Mouse (Mus musculus) cerebellum, adult 11 months (tissue): ENCODE data around the gene Itga1.

Experiments used
- DNase-seq: peaks from one replicate; pipeline ENCODE4 v3.0.0; 2022

Gene Itga1

DNA sequence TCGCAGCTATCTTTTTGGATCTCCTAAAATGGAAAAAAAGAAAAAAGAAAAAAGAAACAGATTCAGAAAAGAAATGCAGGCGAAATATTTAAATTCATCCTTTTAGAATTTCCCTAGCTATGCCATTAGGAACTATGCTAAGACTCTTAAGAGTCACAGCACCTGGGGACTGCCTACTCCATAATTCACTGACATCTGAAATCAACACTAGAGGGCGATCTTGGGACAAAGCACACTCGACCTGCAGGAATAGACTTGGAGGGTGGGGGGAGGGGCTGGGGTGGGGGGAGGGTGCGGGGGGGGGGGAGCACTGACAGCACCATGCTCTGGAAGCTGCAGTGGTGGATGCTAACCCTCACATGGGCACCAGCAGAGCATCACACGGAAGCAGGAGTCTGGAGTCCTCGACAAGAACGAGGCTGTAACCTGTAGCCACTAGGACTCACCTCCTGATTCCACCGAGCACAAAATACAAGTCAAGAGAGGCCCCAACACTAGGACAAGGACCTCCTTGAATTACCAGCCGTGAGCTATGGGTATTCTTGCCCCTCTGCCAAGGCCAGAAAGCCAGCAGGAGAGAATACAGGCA lies 120.8 kb downstream of the Itga1 start:
- DNase-seq, result no peak

DNA sequence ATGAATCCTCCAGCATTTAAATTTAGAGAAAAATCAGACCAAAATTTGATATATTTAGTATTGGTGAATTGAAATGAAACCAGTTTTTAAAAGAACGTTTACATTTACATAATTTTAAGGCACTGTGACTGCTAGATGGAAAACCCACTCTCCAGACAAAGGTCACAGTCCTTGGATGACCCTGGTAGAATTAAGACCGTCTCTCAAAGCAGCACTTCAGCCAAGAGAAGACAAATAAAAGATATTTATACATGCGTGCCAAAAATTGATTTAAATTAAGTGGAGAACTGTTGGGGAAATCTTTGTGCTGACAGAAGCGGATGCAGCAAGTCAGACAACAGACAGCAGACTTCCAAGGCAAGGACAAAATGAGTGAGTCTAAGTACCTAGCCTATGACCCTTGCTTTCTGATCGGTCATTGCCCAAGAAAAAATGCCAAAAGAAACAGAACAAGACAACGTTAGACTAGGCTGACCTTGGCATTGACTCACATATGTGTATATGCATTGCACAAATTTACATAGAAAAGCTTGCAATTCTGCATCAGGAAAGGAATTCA lies 127.2 kb downstream of the Itga1 start:
- no peak for DNase-seq

DNA sequence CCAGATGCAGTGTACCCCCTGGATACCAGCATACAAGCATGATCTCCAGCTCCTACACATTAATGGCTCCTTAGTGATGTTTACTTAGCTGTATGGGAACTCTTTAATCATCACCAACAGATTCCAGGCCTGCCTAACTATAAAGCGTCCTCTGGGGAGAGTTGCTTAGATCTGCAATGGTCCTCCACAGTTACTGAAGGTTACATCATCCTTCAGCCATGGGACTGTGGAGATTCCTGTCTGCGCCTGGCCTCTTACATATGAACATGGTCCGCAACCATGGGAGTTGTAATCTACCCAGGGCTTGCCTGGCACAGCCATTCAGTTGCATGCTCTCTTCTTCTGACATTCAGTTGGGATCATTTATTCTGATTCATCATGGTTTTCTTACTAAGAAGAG lies 129.9 kb downstream of the Itga1 start:
- DNase-seq, result no peak

DNA sequence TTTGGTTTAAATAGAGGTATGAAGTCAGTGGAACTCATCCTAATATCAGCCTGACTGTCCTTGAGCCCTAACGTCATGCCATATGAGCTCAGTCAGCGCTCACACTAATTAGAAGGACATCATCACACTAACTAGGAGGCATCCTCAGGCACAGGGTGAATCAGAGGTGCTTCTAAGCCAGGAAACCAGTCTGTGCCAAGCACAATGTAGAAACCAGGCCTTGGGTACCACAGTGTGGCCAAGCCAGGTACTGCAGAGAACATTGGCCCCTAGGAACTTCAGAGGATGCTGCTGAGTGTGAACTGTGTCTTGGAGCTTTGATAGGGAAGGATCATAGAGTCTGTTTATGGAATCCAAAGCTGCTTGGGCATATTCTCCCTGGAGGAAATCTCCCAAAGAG lies 137.5 kb downstream of the Itga1 start:
- DNase-seq, result peak; percentile 68

DNA sequence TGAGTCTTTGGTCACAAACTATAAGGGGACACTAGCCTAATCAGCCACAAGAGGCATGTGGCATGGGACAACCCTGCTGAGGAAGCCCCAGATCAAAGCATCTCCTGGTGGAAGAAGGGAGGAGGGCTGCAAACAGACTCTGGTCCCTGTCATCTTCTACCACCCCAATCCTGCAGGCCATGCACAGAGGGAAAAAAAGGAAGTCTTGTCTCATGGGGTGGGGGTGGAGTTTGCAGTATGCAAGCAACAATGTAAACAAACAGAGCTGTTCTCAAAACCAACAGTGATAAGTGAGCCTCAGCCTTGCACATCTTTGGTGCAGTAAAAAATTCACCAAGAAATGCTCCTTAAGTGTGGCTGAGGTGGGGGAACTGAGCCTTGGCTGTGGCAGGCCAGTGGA lies 147.2 kb downstream of the Itga1 start:
- no peak for DNase-seq

DNA sequence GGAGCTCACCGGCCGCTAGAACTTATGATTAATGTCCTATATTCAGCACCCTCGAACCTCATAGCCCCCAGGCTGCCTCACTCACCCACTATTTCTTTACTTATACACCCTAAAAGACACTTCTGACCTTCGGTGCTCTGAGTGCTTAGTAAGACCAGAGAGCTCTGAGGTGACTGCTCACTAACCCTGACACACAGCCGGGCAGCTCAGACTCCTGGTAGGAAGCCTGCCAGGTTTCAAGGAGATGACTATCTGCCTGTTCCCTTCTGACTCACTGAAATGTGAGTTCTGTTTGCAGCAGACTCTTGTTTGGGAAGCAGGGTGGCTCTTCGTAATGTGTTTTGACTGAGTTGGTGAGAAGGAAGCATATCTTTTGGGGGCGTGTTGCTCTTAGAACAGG lies 168.2 kb downstream of the Itga1 start:
- no peak for DNase-seq

DNA sequence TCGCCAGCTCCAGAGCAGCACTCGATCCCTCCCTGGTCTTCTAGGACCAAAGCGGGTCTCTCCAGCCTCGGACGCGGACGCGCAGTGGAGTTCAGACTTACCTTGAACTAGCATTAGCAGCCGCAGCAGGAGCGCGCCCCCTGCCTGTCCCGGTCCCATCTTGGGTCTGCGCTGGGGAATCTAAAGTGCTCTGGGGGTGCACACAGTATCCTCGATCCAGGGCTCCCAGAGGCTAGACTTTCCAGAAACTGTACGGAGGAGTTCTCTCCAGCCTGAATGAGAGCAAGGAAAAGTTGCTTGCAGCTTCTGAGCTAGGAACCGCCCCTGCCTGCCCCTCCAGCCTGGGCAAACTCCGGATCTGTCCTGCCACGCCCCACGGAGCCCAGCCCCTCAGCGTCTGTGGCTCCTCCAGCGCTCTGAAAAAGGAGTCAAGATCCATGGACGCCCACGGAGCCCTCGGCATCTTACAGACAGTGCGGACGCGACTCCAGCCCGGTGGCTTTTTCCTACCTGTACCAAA lies 169.9 kb downstream of the Itga1 start, which contains the start of gene Itga2:
TSS of gene Itga2 (minus strand) at position 326 of the 520 bp plus-strand sequence.
- DNase-seq, result no peak

DNA sequence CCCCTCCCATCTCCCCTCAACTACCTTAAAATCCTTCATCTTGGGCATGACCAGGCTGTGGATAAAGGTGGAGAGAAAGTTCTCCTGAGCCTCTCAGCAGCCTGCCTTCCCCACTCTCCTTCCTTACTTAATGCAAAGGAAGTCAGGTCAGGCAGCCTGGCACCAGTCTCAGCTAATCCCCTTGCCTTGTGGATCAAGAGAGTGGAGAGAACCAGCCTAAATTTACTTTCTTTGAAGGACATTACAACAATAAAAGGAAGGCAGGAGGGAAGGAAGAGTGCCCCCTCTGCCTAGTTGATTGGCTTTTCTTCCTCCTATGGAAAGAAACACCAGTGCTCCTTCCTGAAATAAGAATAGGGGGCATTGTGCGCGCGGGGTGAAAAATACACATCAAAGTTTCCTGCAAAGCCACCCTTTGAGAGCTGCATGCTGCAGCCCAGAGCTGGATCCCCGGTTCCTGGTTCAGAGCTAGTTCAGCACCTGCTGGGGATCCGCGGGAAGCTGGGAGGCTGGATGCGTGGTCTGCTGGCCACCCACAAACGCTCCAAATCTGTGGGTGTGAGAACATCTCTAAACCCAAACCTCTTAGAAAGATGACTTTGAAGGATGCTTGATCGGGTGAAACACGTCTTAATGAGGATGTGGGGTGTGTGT lies 170.6 kb downstream of the Itga1 start:
- DNase-seq, result no peak

DNA sequence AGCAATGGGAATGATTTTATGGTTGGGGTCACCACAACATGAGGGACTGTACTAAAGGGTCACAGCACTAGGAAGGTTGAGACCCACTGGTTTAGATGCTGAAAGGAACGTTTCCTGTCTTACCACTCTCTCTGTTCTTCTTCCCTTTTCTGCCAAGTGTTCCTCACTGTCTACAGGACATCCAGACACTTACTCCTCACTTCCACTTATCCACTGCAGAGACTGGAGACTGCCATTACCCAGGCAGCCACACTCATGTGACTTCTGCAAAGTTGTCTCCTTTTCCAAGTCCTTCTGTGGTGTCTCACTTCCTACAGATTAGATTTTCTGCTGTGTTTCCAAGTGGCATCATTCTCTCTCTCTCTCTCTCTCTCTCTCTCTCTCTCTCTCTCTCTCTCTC lies 177.0 kb downstream of the Itga1 start:
- no peak for DNase-seq

DNA sequence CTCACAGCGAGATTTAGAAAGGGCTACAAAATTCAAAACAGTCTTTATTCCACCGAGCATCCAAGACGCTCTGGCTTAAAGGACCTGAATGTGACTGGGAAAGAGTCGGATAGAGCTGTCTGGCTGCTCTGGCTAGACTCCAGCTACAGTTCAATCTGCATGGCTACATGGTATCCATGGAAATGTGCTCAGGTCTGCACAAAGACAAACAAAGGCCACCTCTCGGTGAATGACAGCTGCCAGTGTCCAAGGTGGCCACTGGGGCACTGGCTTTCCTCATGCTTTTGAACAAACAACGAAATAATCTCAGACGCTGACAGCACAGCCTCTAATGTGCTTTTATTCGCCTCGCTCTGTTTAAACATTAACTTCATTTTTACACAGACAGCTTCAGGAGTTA lies 178.4 kb downstream of the Itga1 start:
- no peak for DNase-seq

DNA sequence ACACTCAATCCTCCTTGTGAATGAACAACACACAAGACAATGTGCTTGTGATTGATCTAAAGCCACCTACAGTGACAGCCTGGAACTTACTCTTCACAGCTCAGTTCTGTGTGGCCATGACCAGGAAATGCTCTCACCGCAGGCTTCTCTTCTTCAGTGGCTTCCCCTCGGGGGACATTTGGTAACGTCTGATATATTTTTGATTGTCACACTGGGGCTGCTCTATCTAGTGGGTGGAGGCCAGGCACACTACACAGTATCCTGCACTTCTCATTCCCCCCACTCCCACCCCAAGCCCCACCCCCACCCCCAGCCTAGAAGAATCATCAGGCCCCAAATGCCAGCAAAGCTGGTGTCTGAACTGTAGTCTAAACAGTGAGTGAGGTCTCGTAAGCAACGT lies 186.0 kb downstream of the Itga1 start:
- no peak for DNase-seq

DNA sequence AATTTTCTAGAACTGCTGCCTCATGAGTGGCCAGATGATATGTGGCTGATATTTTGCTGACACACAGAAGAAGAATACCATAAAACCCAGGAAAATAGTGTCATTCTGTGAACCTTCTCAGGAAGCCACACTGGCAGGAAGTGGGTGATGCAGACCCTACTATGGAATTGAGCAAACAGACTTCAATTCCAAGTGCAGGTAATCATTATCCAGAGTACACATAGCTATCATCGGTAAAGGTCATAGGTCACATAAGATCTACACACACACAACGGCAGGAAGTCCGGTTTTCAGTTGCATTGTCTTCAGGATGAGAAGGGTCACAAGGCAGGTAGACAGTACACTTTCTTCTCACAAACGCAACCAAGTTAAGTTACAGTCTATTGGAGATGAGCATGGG lies 186.8 kb downstream of the Itga1 start:
- no peak for DNase-seq

DNA sequence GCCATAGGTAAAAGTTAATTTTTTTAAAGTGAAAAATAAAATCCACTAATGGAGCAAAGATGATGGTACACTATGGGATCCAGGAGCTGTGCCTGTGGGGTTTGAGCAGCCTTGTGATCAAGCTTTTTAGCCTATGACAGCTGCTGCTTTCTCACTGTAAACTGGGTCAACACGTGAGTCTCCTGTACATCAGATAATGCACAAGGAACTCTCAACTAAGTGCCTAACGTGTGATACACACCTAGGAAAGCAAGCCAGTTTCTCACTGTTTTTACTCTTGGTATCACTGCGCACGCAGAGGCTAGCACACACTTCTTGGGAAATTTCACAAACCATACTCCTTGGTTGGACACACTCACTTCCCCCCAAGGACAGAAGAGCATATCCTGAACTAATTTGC lies 187.2 kb downstream of the Itga1 start:
- no peak for DNase-seq

DNA sequence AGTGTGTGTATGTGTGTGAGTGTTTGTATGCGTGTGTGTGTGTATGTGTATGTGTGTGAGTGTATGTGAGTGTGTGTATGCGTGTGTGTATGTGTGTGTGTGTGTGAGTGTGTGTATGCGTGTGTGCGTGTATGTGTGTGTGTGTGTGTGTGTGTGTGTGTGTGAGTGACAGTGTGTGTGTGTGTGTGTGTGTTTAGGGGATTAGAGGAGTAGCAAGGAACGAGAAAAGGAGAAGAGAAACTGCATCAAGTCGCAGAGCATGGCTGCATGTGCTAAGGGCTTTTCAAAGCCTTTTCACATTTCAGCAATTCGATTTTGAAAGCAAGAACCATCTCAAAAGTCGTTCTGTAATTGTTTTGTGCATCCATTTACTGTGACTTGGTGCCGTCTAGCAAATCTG lies 191.1 kb downstream of the Itga1 start:
- no peak for DNase-seq

DNA sequence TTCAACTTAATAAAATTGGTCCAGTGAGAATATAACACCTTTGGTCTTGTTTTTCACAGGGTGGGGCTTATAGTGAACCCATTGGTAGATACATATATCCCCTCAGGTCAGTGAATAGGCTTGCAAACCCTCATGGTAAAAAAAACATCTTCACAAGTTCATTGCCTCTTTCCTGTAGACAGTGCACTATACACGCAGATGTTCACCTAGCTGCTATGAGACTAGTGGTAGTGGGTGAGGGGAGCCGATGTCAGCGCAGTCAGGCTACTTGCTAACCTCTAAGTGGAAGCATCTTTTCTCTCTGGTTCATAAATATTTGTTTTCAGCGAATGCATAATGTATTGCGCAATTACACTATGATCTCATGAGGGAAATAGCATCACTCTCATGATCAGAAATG lies 192.2 kb downstream of the Itga1 start:
- DNase-seq, result no peak

DNA sequence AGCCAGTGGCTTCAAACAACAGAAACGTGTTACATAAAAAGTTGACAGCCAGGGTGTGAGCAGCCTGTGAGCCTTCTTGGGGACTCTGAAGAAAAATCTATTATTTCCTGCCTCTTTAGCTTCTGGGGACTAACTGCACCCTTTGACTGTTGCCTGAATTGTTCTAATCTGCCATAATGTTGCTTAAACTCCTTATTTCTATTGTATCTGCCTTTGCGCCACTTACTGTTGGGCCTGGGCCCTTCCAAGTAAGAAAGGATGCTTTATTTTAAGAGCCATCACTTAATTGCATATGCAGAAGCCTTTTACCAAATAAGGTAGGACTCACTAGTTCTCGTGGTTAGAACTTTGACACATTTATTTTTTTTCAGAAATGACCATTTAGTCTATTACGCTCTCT lies 193.9 kb downstream of the Itga1 start:
- no peak for DNase-seq
